ENCODE assay signal across 8 mouse cellular contexts in the genomic region with DNA sequence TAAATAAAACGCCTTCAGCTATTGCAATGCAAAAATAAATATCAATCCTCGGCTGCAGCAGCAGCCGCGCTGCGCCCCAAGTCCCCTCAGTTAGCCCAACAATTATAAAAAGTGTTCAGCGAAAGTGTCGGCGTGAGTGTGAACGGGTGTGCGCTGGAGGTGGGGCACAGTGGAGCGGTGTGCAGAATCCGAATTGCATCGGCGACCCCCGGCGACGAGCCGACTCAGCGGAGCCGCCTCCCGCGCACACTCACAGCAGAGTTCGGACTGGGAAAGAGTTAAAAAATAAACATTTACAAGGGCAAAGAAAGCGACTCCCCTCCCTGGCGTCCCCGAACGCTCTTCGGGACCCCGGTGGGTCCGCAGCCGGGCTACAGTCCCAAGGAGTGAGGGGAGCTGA. TPM values are rescaled to one million over a fixed set of nuclear protein-coding genes. Genes with fewer than 3 reads are reported as not detected.
A peak's percentile ranks its signal among the peaks of the same experiment; 100 is the strongest.
DNase-seq lines count a peak whose midpoint lies in the region; ATAC-seq lines count a peak whose summit lies in the region.

No protein-coding gene starts in this region.

- peaks cover 63% of the 10 kb centered on the region for H3K27me3 ChIP-seq in erythroblast, embryonic 14.5 days (ENCODE audit: control insufficient read depth)
- H3K27me3 ChIP-seq in limb, embryonic 12.5 days: peaks cover 86% of the 10 kb centered on the region
- H3K27me3 ChIP-seq in stomach, embryonic 14.5 days (ENCODE audit: control insufficient read depth, insufficient read depth, low read length): 0 out of 2 replicates have a peak, but pooled peaks cover 5% of the 10 kb centered on the region

- no peaks in the 10 kb centered on the region for H3K36me3 ChIP-seq in erythroblast, embryonic 14.5 days (ENCODE audit: control insufficient read depth)
- no peaks in the 10 kb centered on the region for H3K36me3 ChIP-seq in limb, embryonic 12.5 days
- H3K36me3 ChIP-seq in stomach, embryonic 14.5 days (ENCODE audit: control insufficient read depth, insufficient read depth, low read length): no peaks in the 10 kb centered on the region

- no peaks in the 10 kb centered on the region for H3K4me1 ChIP-seq in erythroblast, embryonic 14.5 days (ENCODE audit: control insufficient read depth)
- H3K4me1 ChIP-seq in limb, embryonic 12.5 days (replicated peaks): peaks cover 28% of the 10 kb centered on the region
- H3K4me1 ChIP-seq in stomach, embryonic 14.5 days (ENCODE audit: control insufficient read depth, insufficient read depth, low read length): peaks cover 11% of the 10 kb centered on the region

- no peak overlapping the region for H3K27ac ChIP-seq in limb, embryonic 12.5 days
- H3K27ac ChIP-seq in stomach, embryonic 14.5 days (ENCODE audit: low read length): peak overlapping the region; percentile 72; the same call in 1 of the 2 replicates

- DNase-seq in right cerebral cortex, postnatal 10 days (ENCODE audit: low spot score in 2 of 2): peak; percentile 52 to 55
- no peak for DNase-seq in right cerebral cortex, postnatal 25 days
- DNase-seq in spleen, postnatal 4 days (ENCODE audit: low spot score in 2 of 2): no peak
- DNase-seq in adrenal gland, postnatal 25 days: no peak

- peak overlapping the region; percentile 38 for H3K4me3 ChIP-seq in erythroblast, embryonic 14.5 days (replicated peaks)
- peak overlapping the region; percentile 63 for H3K4me3 ChIP-seq in limb, embryonic 12.5 days (replicated peaks)
- H3K4me3 ChIP-seq in stomach, embryonic 14.5 days (ENCODE audit: low read depth, low read length): peak overlapping the region; percentile 69

- no peaks in the 10 kb centered on the region for H3K9me3 ChIP-seq in erythroblast, embryonic 14.5 days (ENCODE audit: control insufficient read depth, low read length)
- no peaks in the 10 kb centered on the region for H3K9me3 ChIP-seq in limb, embryonic 12.5 days
- H3K9me3 ChIP-seq in stomach, embryonic 14.5 days (ENCODE audit: control insufficient read depth, low read depth, low read length): no peaks in the 10 kb centered on the region

- H3K4me2 ChIP-seq in limb, embryonic 12.5 days: peak overlapping the region; percentile 96
- H3K4me2 ChIP-seq in stomach, embryonic 14.5 days (replicated peaks; ENCODE audit: low read depth, low read length): peak overlapping the region; percentile 95

- peak overlapping the region; percentile 62 for H3K9ac ChIP-seq in limb, embryonic 12.5 days (replicated peaks)
- H3K9ac ChIP-seq in stomach, embryonic 14.5 days (replicated peaks; ENCODE audit: low read depth, low read length): peak overlapping the region; percentile 57

- ATAC-seq in erythroblast, adult 5-6 weeks (replicated peaks; ENCODE audit: low FRiP score, poor library complexity, severe bottlenecking): no peak
- no peak for ATAC-seq in limb, embryonic 12.5 days (ENCODE audit: insufficient number of reproducible peaks, insufficient read depth, low FRiP score, low TSS enrichment, low read depth)
- no peak for ATAC-seq in stomach, embryonic 14.5 days (ENCODE audit: insufficient number of reproducible peaks, insufficient read depth, low FRiP score, low read depth)

- WGBS in limb, embryonic 12.5 days: under 1% methylated on average over 31 of the region's 31 CpGs
- under 1% methylated on average over 31 of the region's 31 CpGs for WGBS in stomach, embryonic 14.5 days

RNA-seq across cellular contexts. Expression of a gene that starts 1.1 kb away (rescaled TPM):
- 0.03 and 0.08 TPM in 2 replicates for polyA plus RNA-seq in erythroblast, embryonic 14.5 days (2012)
- not detected in 2 replicates for total RNA-seq in erythroblast, adult 5-6 weeks (2015; ENCODE audit: low replicate concordance)
- total RNA-seq in erythroblast, adult 5-6 weeks (2017; ENCODE audit: low replicate concordance): not detected in 2 replicates
- 1.2 and 1.9 TPM in 2 replicates for polyA plus RNA-seq in limb, embryonic 12.5 days (2016; fragmentation: Nextera tagmentation; extraction: Ambion mirVana)
- polyA plus RNA-seq in stomach, embryonic 14.5 days (2014; fragmentation: Nextera tagmentation; extraction: Ambion mirVana): 26.1 and 26.8 TPM in 2 replicates
- 18.3 and 20.5 TPM in 2 replicates for total RNA-seq in adrenal gland, postnatal 25 days (2021)

RNA-seq across cellular contexts. Expression of a gene that starts 40.3 kb away (rescaled TPM):
- polyA plus RNA-seq in erythroblast, embryonic 14.5 days (2012): not detected in 2 replicates
- total RNA-seq in erythroblast, adult 5-6 weeks (2015; ENCODE audit: low replicate concordance): not detected in 2 replicates
- total RNA-seq in erythroblast, adult 5-6 weeks (2017; ENCODE audit: low replicate concordance): not detected in 2 replicates
- not detected in 2 replicates for polyA plus RNA-seq in limb, embryonic 12.5 days (2016; fragmentation: Nextera tagmentation; extraction: Ambion mirVana)
- polyA plus RNA-seq in stomach, embryonic 14.5 days (2014; fragmentation: Nextera tagmentation; extraction: Ambion mirVana): not detected in 2 replicates
- not detected in 2 replicates for total RNA-seq in adrenal gland, postnatal 25 days (2021)

RNA-seq across cellular contexts. Expression of a gene that starts 54.7 kb away (rescaled TPM):
- 2.0 and 2.9 TPM in 2 replicates for polyA plus RNA-seq in erythroblast, embryonic 14.5 days (2012)
- total RNA-seq in erythroblast, adult 5-6 weeks (2015; ENCODE audit: low replicate concordance): 16.9 and 23.6 TPM in 2 replicates
- 2.2 and 10.2 TPM in 2 replicates for total RNA-seq in erythroblast, adult 5-6 weeks (2017; ENCODE audit: low replicate concordance)
- polyA plus RNA-seq in limb, embryonic 12.5 days (2016; fragmentation: Nextera tagmentation; extraction: Ambion mirVana): 62.4 and 67.8 TPM in 2 replicates
- 70.1 and 70.6 TPM in 2 replicates for polyA plus RNA-seq in stomach, embryonic 14.5 days (2014; fragmentation: Nextera tagmentation; extraction: Ambion mirVana)
- total RNA-seq in adrenal gland, postnatal 25 days (2021): 48.2 and 56.0 TPM in 2 replicates

Comparison
In these comparisons a context has a peak if more than half of its experiments do, and no peak if none do; other contexts are left out.
1. DNase-seq: peak in right cerebral cortex, postnatal 10 days (2 of 2); none in right cerebral cortex, postnatal 25 days (single experiment), spleen, postnatal 4 days (0 of 2) and adrenal gland, postnatal 25 days (single experiment).
2. RNA of a gene that starts 54.7 kb away (polyA plus RNA-seq): 70.1 to 70.6 TPM in stomach, embryonic 14.5 days and 62.4 to 67.8 TPM in limb, embryonic 12.5 days; 2.0 to 2.9 TPM in erythroblast, embryonic 14.5 days; every median in the first group is over 10 times any median in the second.
3. Peak in every context shown above with its lines, with median percentiles within 50 percentile points of each other: H3K4me3 ChIP-seq.